Mouse (Mus musculus): ENCODE data around the gene Polg2.
"Not testable (repeated sequence)": the region's sequence is repeated elsewhere in the genome, so short reads cannot be mapped to it uniquely, and the experiment has no call there.

Gene Polg2

GRCm38 (mm10) chr11:106727967-106728366 is 51.4 kb downstream of the Polg2 start:
- no peak for DNase-seq (ENCODE audit: low read depth, low spot score)

GRCm38 (mm10) chr11:106724916-106725235 is 54.5 kb downstream of the Polg2 start:
- not testable (repeated sequence) for DNase-seq (ENCODE audit: low read depth, low spot score)

DNA sequence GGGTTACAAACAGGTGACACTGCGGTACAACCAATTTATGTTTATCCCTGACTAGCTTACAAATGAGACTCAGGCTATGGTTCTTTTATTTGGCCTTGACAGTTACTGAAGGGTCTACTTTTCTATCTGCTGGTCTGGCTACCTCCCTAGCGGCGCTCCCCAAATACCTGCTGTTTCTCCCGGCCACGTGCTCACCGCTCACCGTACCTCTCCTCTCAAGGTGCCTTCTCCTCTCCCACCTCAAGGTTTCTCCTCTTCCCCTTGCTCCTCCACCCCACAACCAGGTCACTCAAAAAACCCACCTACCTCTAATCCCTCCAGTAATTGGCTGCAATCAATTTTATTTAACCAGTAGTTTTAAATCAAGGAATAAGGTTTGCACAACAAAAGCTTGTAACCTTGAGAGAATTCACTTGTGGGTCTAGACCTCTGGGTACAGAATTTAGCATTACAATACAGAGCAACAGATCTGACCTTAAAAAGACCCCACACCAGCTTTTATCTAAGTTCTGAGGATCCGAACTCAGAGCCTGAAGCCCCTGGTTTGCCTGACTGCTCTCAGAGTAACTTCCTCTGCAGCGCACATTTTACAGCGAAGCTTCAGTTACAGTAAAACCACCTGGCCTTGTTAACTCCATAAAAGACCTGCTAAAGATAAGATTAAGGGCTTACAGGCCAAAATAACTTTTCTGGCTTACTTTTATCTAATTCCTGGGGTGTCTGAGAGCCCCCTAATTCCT is 55.0 kb downstream of the Polg2 start:
- DNase-seq (ENCODE audit: low read depth, low spot score), result no peak

DNA sequence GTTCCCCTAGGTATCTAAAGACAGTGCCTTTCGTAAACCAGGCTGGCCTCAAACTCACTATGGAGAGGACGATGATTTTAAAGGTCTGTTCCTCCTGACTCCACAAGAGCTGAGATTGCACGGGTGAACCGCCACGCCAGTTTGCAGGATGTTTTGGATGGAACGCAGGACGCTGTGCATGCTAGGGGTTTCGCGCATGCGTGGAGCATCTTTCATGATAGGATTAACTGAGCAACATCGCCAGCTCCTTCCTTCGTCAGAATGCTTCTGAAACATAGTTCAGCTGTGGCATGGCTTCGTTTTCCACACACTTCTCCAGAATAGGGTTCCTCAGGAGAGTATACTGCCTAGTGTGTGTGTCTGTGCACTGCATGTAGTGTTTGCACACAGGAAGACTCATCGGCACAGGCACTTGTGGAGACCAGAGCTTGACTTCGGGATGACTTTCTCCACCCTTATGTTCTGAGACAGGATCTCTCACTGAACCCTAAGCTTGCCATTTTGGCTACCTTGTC is 55.7 kb downstream of the Polg2 start:
- no peak for DNase-seq (ENCODE audit: low read depth, low spot score)

DNA sequence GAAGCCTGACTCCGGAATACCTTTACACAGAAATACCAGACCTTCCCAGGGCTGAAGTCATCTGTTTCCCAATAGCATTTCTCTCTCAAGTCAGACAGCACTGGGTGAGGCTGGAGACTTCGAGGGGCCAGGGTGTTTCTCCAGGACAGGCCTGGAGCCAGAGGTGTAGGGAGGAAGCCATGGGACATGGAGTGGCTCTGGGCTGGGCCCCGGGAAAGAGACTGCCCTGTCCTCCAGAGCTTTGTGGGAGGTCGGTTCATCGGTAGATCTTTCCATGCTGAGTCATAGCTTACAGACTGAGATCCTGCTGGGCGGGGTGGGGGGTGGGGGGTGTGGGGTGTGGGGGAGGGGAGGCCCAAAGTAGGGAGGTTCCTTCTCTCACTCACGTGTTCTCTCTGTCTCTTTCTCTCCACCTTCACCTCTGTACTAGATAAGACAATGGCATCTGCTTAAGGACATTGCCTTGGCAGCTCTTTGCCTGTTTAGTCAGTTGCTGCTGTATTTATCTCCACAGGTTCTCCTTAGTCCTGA is 56.4 kb downstream of the Polg2 start:
- no peak for DNase-seq (ENCODE audit: low read depth, low spot score)

GRCm38 (mm10) chr11:106720379-106720778 is 59.0 kb downstream of the Polg2 start:
- DNase-seq (ENCODE audit: low read depth, low spot score), result no peak
